Mouse (Mus musculus) lung, adult 10 weeks (tissue): ENCODE data around the gene P2rx5. TPM values are rescaled to one million over a fixed set of nuclear protein-coding genes. Genes with fewer than 3 reads are reported as not detected.

Source experiments
- polyA plus RNA-seq: library from polyadenylated mRNA; stranded (reverse); fragments of 350-450 nt; fragmentation: Illumina TruSeq; extraction: RNeasy Lipid Tissue Mini Kit (QIAGEN cat#74804); gene quantifications from one replicate; pipeline ENCODE4 v1.2.3, GENCODE M21; 2014; ENCODE audit warnings: low read depth, low replicate concordance; ENCODE audit not compliant: insufficient read depth

P2rx5 gene
- polyA plus RNA-seq = 3.9 TPM

DNA sequence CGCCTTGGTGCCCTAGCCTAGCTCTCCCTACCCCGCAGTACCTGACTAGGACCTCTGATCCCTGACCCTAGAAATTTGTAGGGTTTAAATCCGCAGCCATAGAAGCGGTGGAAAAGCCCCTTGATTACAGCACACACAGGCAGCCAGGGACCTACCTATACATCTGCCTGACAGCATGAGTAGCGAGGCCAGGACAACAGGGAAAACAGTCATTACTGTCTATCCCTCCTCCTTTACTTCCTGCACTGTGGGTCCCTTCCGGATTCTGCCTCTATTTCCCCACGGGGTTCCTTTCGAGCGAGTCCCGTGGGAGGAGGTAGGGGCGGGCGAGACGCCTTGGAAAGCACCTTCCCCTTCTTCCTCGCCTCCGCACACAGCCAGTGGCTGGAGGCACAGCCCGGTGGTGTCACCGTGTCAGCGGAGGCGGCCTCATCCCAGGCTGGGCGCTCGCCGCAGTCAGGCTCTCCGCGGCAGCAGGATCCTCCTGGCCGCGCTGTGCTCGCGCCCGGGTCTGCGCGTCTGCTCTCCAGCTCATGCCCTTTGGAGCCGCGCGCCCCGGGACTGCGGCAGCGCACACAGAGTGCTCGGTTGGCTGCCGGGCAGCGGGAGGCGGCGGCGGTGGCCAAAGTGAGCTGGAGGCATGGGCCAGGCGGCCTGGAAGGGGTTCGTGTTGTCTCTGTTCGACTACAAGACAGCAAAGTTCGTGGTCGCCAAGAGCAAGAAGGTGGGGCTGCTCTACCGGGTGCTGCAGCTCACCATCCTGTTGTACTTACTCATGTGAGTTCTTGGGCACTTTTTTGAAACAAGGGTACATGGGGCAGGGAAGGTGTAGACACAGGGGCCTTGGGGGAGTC, at the start of gene P2rx5:
P2rx5 (plus strand) TSS at position 465 of the 854 bp plus-strand sequence.

DNA sequence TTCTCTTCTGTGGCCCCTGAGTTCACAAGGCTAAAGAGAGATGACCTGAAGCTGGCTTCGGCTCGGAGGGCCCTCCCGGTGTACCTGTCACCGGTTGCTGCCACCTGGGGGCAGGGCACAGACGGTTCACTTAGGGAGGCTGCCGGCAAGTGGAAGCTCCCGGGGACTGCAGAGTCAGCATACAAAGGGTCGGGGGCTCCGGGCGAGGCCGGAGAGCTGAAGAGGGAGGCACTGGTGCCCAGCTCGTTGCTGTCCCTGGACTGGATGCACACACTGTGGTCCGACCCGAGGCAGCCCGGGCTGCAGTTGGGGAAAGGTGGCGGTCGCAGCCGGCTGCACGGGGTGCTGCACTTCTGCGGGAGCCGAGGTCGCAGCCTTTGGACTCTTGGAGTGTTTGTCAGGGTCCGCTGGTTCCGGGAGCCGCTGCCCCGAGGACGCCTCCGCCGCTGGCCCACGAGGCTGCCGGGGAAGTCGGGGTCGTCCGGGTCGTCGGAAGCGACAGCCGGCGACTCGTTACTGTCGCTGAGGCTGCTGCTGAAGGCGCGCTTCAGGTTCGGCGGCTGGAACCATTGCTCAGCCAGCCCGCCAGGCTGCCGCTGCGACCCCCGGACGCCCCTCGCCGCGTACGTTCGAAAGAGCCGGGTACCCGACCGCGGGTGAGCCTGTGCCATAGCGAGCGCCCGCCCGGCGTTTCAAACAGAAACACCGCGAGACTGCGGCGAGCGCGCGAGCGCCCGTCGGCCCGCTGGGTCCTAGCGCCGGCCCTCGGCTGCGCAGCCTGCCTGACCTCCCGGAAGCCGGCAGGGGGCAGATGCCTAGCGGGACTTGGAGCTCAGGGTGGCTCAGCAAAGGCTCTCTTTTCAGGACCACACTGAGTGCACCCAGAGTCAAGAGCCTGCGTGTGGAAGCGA, 22.4 kb upstream of the P2rx5 start, which contains the start of gene Haspin:
Haspin (minus strand) TSS at position 704 of the 911 bp plus-strand sequence.

DNA sequence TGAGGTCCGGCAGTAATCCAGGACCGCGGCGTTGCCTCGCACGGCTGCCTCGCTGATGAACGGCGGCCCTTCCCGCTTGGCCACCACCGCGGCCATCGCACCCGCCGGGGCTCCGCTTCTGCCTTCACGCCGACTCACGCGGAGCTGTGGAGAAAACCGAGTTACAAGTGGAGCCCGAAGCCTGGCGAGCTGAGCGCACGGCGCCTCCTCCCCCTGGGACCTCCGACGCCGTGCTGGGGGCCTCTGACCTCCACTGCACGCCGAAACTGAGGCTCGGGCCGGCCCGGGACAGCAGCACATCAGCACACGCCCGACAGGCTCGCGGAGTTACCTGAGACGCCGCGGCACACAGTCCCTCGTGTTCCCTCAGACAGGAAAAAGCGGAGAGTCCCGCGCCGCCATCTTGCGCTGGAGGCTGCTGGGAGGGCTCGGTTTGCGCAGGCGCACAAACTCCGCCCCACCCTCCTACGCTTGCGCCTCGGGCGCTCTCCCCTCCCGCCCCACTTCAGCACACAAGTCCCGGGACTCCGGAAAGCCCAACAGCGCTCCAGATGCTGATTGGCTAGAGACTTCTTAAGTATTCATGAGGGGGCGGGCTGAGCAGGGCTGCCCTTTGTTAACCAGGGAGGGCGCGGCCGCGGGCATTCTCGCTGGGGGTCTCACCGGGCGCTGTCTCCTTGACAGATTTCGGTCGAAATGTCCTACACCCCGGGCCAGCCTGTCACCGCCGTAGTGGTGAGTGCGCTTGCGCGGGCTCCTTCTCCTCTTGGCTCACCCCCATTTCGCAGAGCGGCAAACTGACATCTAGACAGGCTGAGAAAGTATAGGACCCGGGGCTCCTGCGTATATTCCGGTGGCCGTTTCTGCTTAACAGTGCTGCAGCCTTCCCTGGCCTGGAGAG, 16.6 kb downstream of the P2rx5 start, which contains the start of the genes Emc6 and Tax1bp3:
Emc6 (minus strand) TSS at position 430 of the 901 bp plus-strand sequence.
Tax1bp3 (plus strand) TSS at position 476 of the 901 bp plus-strand sequence.

DNA sequence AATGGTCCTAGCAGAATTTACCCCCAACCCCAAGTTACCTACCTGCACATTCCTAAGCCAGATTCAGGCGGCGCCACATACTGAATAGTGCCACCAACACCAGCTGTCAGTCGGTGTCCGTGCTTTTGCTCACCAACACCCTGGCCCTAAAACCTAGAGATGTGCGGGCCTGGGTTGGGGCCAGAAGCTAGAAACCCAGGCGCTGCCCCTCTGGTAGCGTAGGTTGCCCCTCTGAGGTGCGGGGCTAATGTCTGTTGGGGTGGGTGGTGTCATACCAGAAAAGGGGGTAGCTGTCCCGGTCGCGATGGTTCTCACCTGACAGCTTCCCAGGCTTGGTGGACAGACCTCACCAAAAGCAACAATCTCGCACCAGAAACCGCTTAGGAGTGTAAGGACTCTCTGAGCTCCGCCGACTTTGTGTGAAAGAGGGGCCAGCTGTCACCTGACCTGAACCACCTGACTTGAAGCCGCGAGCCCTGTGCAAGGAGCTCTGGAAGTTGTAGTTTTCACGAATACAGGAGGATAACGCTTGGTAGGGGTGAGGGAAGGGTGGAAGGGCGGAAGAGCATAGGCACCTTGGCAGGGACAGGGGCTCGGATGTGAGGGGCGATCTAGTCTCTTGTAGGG, 38.5 kb downstream of the P2rx5 start, which contains the start of gene Ctns:
Ctns (minus strand) TSS at position 440 of the 627 bp plus-strand sequence.

DNA sequence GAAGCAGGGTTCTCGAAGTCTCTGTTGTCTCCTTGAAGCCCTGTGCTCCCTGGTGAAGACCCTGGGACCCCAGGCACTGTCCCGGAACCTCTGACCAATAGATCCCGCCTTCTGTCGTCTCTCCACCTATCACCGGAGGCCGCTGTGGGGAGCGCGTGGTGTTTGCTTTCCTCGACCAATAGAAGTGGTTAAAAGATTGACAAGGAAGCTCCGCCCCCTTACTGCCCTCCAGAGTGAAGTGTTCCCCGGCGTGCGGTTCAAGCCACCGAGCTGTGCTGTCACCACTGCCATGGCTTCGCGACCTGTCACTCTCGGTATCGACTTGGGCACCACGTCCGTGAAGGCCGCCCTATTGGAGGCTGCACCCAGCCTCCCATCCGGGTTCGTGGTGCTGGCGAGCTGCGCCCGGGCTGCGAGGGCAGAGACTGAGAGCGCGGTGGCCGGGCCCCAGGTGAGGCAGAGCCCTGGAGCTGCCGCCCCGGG, 39.0 kb downstream of the P2rx5 start, which contains the start of gene Shpk:
Shpk (plus strand) TSS at position 231 of the 483 bp plus-strand sequence.

Other genes starting within 250 kb of the P2rx5 start
- gene Atp2a3, start 199.3 kb upstream of the P2rx5 start, polyA plus RNA-seq = 58.2 TPM
- gene P2rx1, start 161.3 kb upstream of the P2rx5 start, polyA plus RNA-seq = 2.5 TPM
- 4.1 TPM for gene Camkk1, start 141.4 kb upstream of the P2rx5 start, polyA plus RNA-seq
- gene Ncbp3, start 112.6 kb upstream of the P2rx5 start, polyA plus RNA-seq = 3.0 TPM
- gene Itgae, start 69.8 kb upstream of the P2rx5 start, polyA plus RNA-seq = 1.3 TPM
- gene Haspin, start 22.1 kb upstream of the P2rx5 start, polyA plus RNA-seq = 0.49 TPM
- 70.2 TPM for gene Emc6, start 16.6 kb downstream of the P2rx5 start, polyA plus RNA-seq
- gene Tax1bp3, start 16.7 kb downstream of the P2rx5 start, polyA plus RNA-seq = 108 TPM
- gene Ctns, start 38.6 kb downstream of the P2rx5 start, polyA plus RNA-seq = 7.2 TPM
- gene Shpk, start 39.0 kb downstream of the P2rx5 start, polyA plus RNA-seq = 2.0 TPM
- 0.17 TPM for gene Trpv1, start 73.9 kb downstream of the P2rx5 start, polyA plus RNA-seq
- gene Trpv3, start 107.0 kb downstream of the P2rx5 start, polyA plus RNA-seq = 0.03 TPM
- 6.8 TPM for gene Aspa, start 169.2 kb downstream of the P2rx5 start, polyA plus RNA-seq
- not detected for gene Gm49340, start 169.3 kb downstream of the P2rx5 start, polyA plus RNA-seq
- 0.19 TPM for gene Spata22, start 169.3 kb downstream of the P2rx5 start, polyA plus RNA-seq
- gene Olfr20, start 190.4 kb downstream of the P2rx5 start, polyA plus RNA-seq = not detected
- not detected for gene Olfr376, start 210.8 kb downstream of the P2rx5 start, polyA plus RNA-seq
- not detected for gene Olfr1, start 239.2 kb downstream of the P2rx5 start, polyA plus RNA-seq